In genomic region chr7:43562651-43563070, GRCm38 (mm10) we compare ENCODE assay signal across 8 mouse cellular contexts. TPM values are rescaled to one million over a fixed set of nuclear protein-coding genes. Genes with fewer than 3 reads are reported as not detected.
DNase-seq lines count a peak whose midpoint lies in the region; ATAC-seq and TF ChIP-seq lines count a peak whose summit lies in the region.
"Had no signal": no experiment of that assay in that cellular context is flagged by ENCODE, and none has a peak within 500 bp of the region (broad histone marks: within the 10 kb centered on the region; RNA-seq: fewer than 3 reads in every experiment).

No protein-coding gene starts in this region.

- H3K27me3 ChIP-seq in C2C12 (ENCODE audit: control insufficient read depth, insufficient read depth, insufficient read length) = no peaks in the 10 kb centered on the region
- no peaks in the 10 kb centered on the region for H3K27me3 ChIP-seq in E14TG2a.4 (ENCODE audit: insufficient read depth, low read length)
- no peaks in the 10 kb centered on the region for H3K27me3 ChIP-seq in intestine, embryonic 16.5 days (replicated peaks; ENCODE audit: control insufficient read depth, insufficient read depth, low read length)
- H3K27me3 ChIP-seq in spleen, adult 2 months (ENCODE audit: control insufficient read depth, insufficient read depth, low read length) = no peaks in the 10 kb centered on the region

- H3K79me2 ChIP-seq in C2C12 (ENCODE audit: control insufficient read depth, insufficient read depth) = peaks cover 18% of the 10 kb centered on the region

- H3K9ac ChIP-seq in intestine, embryonic 16.5 days (ENCODE audit: low read depth, low read length) = peak overlapping the region; percentile 81

- H3K36me3 ChIP-seq in C2C12 (ENCODE audit: control insufficient read depth, insufficient read depth) (peaks cover 8% of the 10 kb centered on the region), E14TG2a.4 (ENCODE audit: insufficient read depth, low read length) (peaks cover 3% of the 10 kb centered on the region)
- H3K36me3 ChIP-seq in intestine, embryonic 16.5 days (ENCODE audit: control insufficient read depth, insufficient read depth, low read length) = no peaks in the 10 kb centered on the region
- H3K36me3 ChIP-seq in spleen, adult 2 months (ENCODE audit: control insufficient read depth, insufficient read depth, low read length) = peaks cover 9% of the 10 kb centered on the region

- ATAC-seq in intestine, embryonic 16.5 days = peak; percentile 29; the same call in 1 of the 2 replicates
- peak; percentile 30 for ATAC-seq in megakaryocyte progenitor cell, adult 5-6 weeks (replicated peaks; ENCODE audit: poor library complexity)
- ATAC-seq in erythroid progenitor cell, adult 5-6 weeks (replicated peaks; ENCODE audit: low FRiP score, poor library complexity, severe bottlenecking) = no peak

- H3K4me3 ChIP-seq in C2C12 (ENCODE audit: insufficient read depth, poor library complexity, severe bottlenecking) (peak overlapping the region; percentile 52), E14TG2a.4 (replicated peaks; ENCODE audit: low read length) (peak overlapping the region; percentile 82)
- H3K4me3 ChIP-seq in embryonic fibroblast, embryonic 13.5 days (ENCODE audit: insufficient read depth, low read length) = peak overlapping the region; percentile 65
- peak overlapping the region; percentile 66 for H3K4me3 ChIP-seq in intestine, embryonic 16.5 days (ENCODE audit: low read length)
- peak overlapping the region; percentile 58 for H3K4me3 ChIP-seq in spleen, adult 2 months (ENCODE audit: extremely low read depth, insufficient read depth, insufficient read length)

- H3K27ac ChIP-seq in embryonic fibroblast, embryonic 13.5 days (ENCODE audit: insufficient read depth, low read length) = peak overlapping the region; percentile 38; the same call in 1 of the 2 replicates
- peak overlapping the region; percentile 84 for H3K27ac ChIP-seq in intestine, embryonic 16.5 days (ENCODE audit: low read length)
- H3K27ac ChIP-seq in spleen, adult 2 months (ENCODE audit: insufficient read depth, low read length) = peak overlapping the region; percentile 76

- H3K4me2 ChIP-seq in intestine, embryonic 16.5 days (ENCODE audit: low read depth, low read length) = peak overlapping the region; percentile 71

- DNase-seq in spleen, adult 2 months (ENCODE audit: low read depth in 1 of 2, low spot score in 2 of 2) = peak; percentile 61 to 68

- 1% methylated on average over 10 of the region's 10 CpGs for WGBS in intestine, embryonic 16.5 days
- 1% methylated on average over 10 of the region's 10 CpGs for WGBS in spleen, adult 2 months

- peaks cover 1% of the 10 kb centered on the region for H3K79me3 ChIP-seq in C2C12 (ENCODE audit: low read depth)

- peaks cover 11% of the 10 kb centered on the region for H3K4me1 ChIP-seq in E14TG2a.4 (replicated peaks; ENCODE audit: low read depth, low read length)
- H3K4me1 ChIP-seq in embryonic fibroblast, embryonic 13.5 days (ENCODE audit: control insufficient read depth, insufficient read depth, low read length) = peaks cover 4% of the 10 kb centered on the region; the same call in 1 of the 2 replicates
- peaks cover 13% of the 10 kb centered on the region for H3K4me1 ChIP-seq in intestine, embryonic 16.5 days (ENCODE audit: control insufficient read depth, insufficient read depth, low read length)
- peaks cover 7% of the 10 kb centered on the region; the same call in 1 of the 2 replicates for H3K4me1 ChIP-seq in spleen, adult 2 months (ENCODE audit: control insufficient read depth, insufficient read depth, insufficient read length)

- peak overlapping the region; percentile 54 for H3ac ChIP-seq in C2C12 (ENCODE audit: control insufficient read depth, insufficient read length, low read depth)

- peaks cover 11% of the 10 kb centered on the region for H3K9me3 ChIP-seq in E14TG2a.4 (ENCODE audit: low read length)
- H3K9me3 ChIP-seq in intestine, embryonic 16.5 days (ENCODE audit: control insufficient read depth, low read length) = no peaks in the 10 kb centered on the region

- peak; percentile 43; the same call in 1 of the 2 replicates for TF ChIP-seq POLR2A in embryonic fibroblast, embryonic 13.5 days (IDR thresholded peaks at IDR 0.05; ENCODE audit: low read depth, low read length)
- no peak for TF ChIP-seq POLR2A in spleen, adult 2 months (IDR thresholded peaks at IDR 0.05; ENCODE audit: low read depth, low read length)

- TF ChIP-seq CTCF in C2C12 (IDR thresholded peaks at IDR 0.05; ENCODE audit: control insufficient read depth, insufficient read depth, insufficient read length) (no peak), E14TG2a.4 (conservative IDR thresholded peaks at IDR 0.05; ENCODE audit: low read length) (no peak)
- TF ChIP-seq CTCF in embryonic fibroblast, embryonic 13.5 days (IDR thresholded peaks at IDR 0.05; ENCODE audit: borderline replicate concordance, insufficient read depth, low read length) = no peak
- TF ChIP-seq CTCF in spleen, adult 2 months (IDR thresholded peaks at IDR 0.05; ENCODE audit: extremely low read depth, insufficient read depth, insufficient read length, insufficient replicate concordance) = no peak

TF ChIP-seq in C2C12, 6 proteins besides CTCF, POLR2A, EP300 and RAD21:
- TF ChIP-seq USF1 (IDR thresholded peaks at IDR 0.05; ENCODE audit: low read depth) (no peak), MAX (IDR thresholded peaks at IDR 0.05) (no peak), MYOD1 (IDR thresholded peaks at IDR 0.05; ENCODE audit: control insufficient read depth, insufficient read length, low read depth) (no peak), FOSL1 (IDR thresholded peaks at IDR 0.05; ENCODE audit: insufficient read depth, low read length, poor library complexity, severe bottlenecking) (no peak), CEBPB (IDR thresholded peaks at IDR 0.05; ENCODE audit: low read depth) (no peak)

RNA-seq across cellular contexts. Expression of gene Zfp658, which starts 0.6 kb away (rescaled TPM):
- polyA plus RNA-seq in C2C12 (2012; fragmentation: generic; extraction: Trizol) = 0.90 TPM
- polyA plus RNA-seq in embryonic fibroblast, embryonic 13.5 days (2011; ENCODE audit: insufficient read length, low read depth, missing spikeins) = 2.8 and 4.1 TPM in 2 replicates
- polyA plus RNA-seq in intestine, embryonic 16.5 days (2015; fragmentation: Nextera tagmentation; extraction: Ambion mirVana) = 2.2 and 2.4 TPM in 2 replicates
- 0.54 and 1.1 TPM in 2 replicates for total RNA-seq in megakaryocyte progenitor cell, adult 5-6 weeks (2015)
- total RNA-seq in megakaryocyte progenitor cell, adult 5-6 weeks (2017) = 1.0 and 2.1 TPM in 2 replicates
- polyA plus RNA-seq in spleen, adult 2 months (2012; rRNA removed) = 1.4 and 1.6 TPM in 2 replicates
- not detected in 2 replicates for total RNA-seq in erythroid progenitor cell, adult 5-6 weeks (2015; ENCODE audit: low replicate concordance)
- 0.51 and 0.91 TPM in 2 replicates for total RNA-seq in erythroid progenitor cell, adult 5-6 weeks (2017; ENCODE audit: low replicate concordance)

RNA-seq across cellular contexts. Expression of gene Zfp719, which starts 16.7 kb away (rescaled TPM):
- 2.1 TPM for polyA plus RNA-seq in C2C12 (2012; fragmentation: generic; extraction: Trizol)
- 19.8 and 24.2 TPM in 2 replicates for polyA plus RNA-seq in embryonic fibroblast, embryonic 13.5 days (2011; ENCODE audit: insufficient read length, low read depth, missing spikeins)
- 7.5 and 8.3 TPM in 2 replicates for polyA plus RNA-seq in intestine, embryonic 16.5 days (2015; fragmentation: Nextera tagmentation; extraction: Ambion mirVana)
- total RNA-seq in megakaryocyte progenitor cell, adult 5-6 weeks (2015) = 11.6 and 12.4 TPM in 2 replicates
- 6.8 and 7.3 TPM in 2 replicates for total RNA-seq in megakaryocyte progenitor cell, adult 5-6 weeks (2017)
- 0.78 and 1.5 TPM in 2 replicates for polyA plus RNA-seq in spleen, adult 2 months (2012; rRNA removed)
- total RNA-seq in erythroid progenitor cell, adult 5-6 weeks (2015; ENCODE audit: low replicate concordance) = 0.84 and 2.9 TPM in 2 replicates
- total RNA-seq in erythroid progenitor cell, adult 5-6 weeks (2017; ENCODE audit: low replicate concordance) = 0.15 and 5.5 TPM in 2 replicates

RNA-seq across cellular contexts. Expression of gene Cd33, which starts 18.4 kb away (rescaled TPM):
- polyA plus RNA-seq in C2C12 (2012; fragmentation: generic; extraction: Trizol) = under 0.01 TPM
- polyA plus RNA-seq in embryonic fibroblast, embryonic 13.5 days (2011; ENCODE audit: insufficient read length, low read depth, missing spikeins) = 0.72 TPM in 1 of 2 replicates, not detected in the other
- 2.3 TPM in 2 replicates for polyA plus RNA-seq in intestine, embryonic 16.5 days (2015; fragmentation: Nextera tagmentation; extraction: Ambion mirVana)
- 6.5 and 9.1 TPM in 2 replicates for total RNA-seq in megakaryocyte progenitor cell, adult 5-6 weeks (2015)
- 4.2 and 4.9 TPM in 2 replicates for total RNA-seq in megakaryocyte progenitor cell, adult 5-6 weeks (2017)
- 16.0 and 19.2 TPM in 2 replicates for polyA plus RNA-seq in spleen, adult 2 months (2012; rRNA removed)
- 11.9 and 18.9 TPM in 2 replicates for total RNA-seq in erythroid progenitor cell, adult 5-6 weeks (2015; ENCODE audit: low replicate concordance)
- 2.8 and 5.1 TPM in 2 replicates for total RNA-seq in erythroid progenitor cell, adult 5-6 weeks (2017; ENCODE audit: low replicate concordance)

RNA-seq across cellular contexts. Expression of gene Zfp819, which starts 44.3 kb away (rescaled TPM):
- not detected for polyA plus RNA-seq in C2C12 (2012; fragmentation: generic; extraction: Trizol)
- not detected in 2 replicates for polyA plus RNA-seq in embryonic fibroblast, embryonic 13.5 days (2011; ENCODE audit: insufficient read length, low read depth, missing spikeins)
- not detected in 2 replicates for polyA plus RNA-seq in intestine, embryonic 16.5 days (2015; fragmentation: Nextera tagmentation; extraction: Ambion mirVana)
- total RNA-seq in megakaryocyte progenitor cell, adult 5-6 weeks (2015) = 0.96 and 1.8 TPM in 2 replicates
- 0.91 and 2.2 TPM in 2 replicates for total RNA-seq in megakaryocyte progenitor cell, adult 5-6 weeks (2017)
- polyA plus RNA-seq in spleen, adult 2 months (2012; rRNA removed) = 0.06 TPM in 1 of 2 replicates, not detected in the other
- total RNA-seq in erythroid progenitor cell, adult 5-6 weeks (2015; ENCODE audit: low replicate concordance) = not detected in 2 replicates
- not detected in 2 replicates for total RNA-seq in erythroid progenitor cell, adult 5-6 weeks (2017; ENCODE audit: low replicate concordance)

RNA-seq across cellular contexts. Expression of gene 4931406B18Rik, which starts 56.9 kb away (rescaled TPM):
- polyA plus RNA-seq in C2C12 (2012; fragmentation: generic; extraction: Trizol) = not detected
- polyA plus RNA-seq in embryonic fibroblast, embryonic 13.5 days (2011; ENCODE audit: insufficient read length, low read depth, missing spikeins) = not detected in 2 replicates
- polyA plus RNA-seq in intestine, embryonic 16.5 days (2015; fragmentation: Nextera tagmentation; extraction: Ambion mirVana) = not detected in 2 replicates
- total RNA-seq in megakaryocyte progenitor cell, adult 5-6 weeks (2015) = not detected in 2 replicates
- total RNA-seq in megakaryocyte progenitor cell, adult 5-6 weeks (2017) = not detected in 2 replicates
- polyA plus RNA-seq in spleen, adult 2 months (2012; rRNA removed) = not detected in 2 replicates
- not detected in 2 replicates for total RNA-seq in erythroid progenitor cell, adult 5-6 weeks (2015; ENCODE audit: low replicate concordance)
- total RNA-seq in erythroid progenitor cell, adult 5-6 weeks (2017; ENCODE audit: low replicate concordance) = not detected in 2 replicates
- total RNA-seq: layer of hippocampus, adult 18-20 months had no signal
